Mouse (Mus musculus) heart, postnatal 14 days (tissue): ENCODE results near the gene Tnfrsf8. TPM values are rescaled to one million over a fixed set of nuclear protein-coding genes. Genes with fewer than 3 reads are reported as not detected.
"Not testable (repeated sequence)": the region's sequence is repeated elsewhere in the genome, so short reads cannot be mapped to it uniquely, and the experiment has no call there.

ENCODE experiments used
- DNase-seq, 2 experiments: peaks; one replicate each; pipeline ENCODE4 v3.0.0; 2021 to 2022
- intact Hi-C: fragments of 180-260 bp; cut with DNase I; formaldehyde crosslinking; loops from one replicate; pipeline ENCODE4 v1.15.1; 2025
- total RNA-seq, 2 experiments: library from RNA; stranded (reverse); gene quantifications; 2 replicates each; pipeline ENCODE4 v1.2.3; 2021

The Tnfrsf8 gene
- total RNA-seq, 2 experiments from 2014 or later: 0.17 to 0.19 TPM

- intact Hi-C loops: no loop called here
- DNase-seq: no peak
Measured at GRCm38 (mm10) chr4:145312530-145312929, 2.4 kb downstream of the Tnfrsf8 start.

- intact Hi-C loops: no loop called here
- no peak for DNase-seq
Measured at GRCm38 (mm10) chr4:145310859-145311258, 4.1 kb downstream of the Tnfrsf8 start.

GRCm38 (mm10) chr4:145306422-145306821 lies 8.5 kb downstream of the Tnfrsf8 start:
- intact Hi-C loops: no loop called here
- DNase-seq: no peak

- intact Hi-C loops, DNase-seq: not testable (repeated sequence)
Measured at GRCm38 (mm10) chr4:145305661-145306362, 9.2 kb downstream of the Tnfrsf8 start.

GRCm38 (mm10) chr4:145304109-145304508 lies 10.9 kb downstream of the Tnfrsf8 start:
- no peak for DNase-seq
- intact Hi-C loops: no loop called here

GRCm38 (mm10) chr4:145302106-145302505 lies 12.9 kb downstream of the Tnfrsf8 start:
- DNase-seq: no peak
- intact Hi-C loops: no loop called here

- DNase-seq: no peak
- intact Hi-C loops: no loop called here
Measured at GRCm38 (mm10) chr4:145300210-145300927, 14.6 kb downstream of the Tnfrsf8 start.

GRCm38 (mm10) chr4:145299355-145299754 lies 15.6 kb downstream of the Tnfrsf8 start:
- no peak for DNase-seq
- intact Hi-C loops: loop anchor here (5.0 kb wide), 1 partner anchor 532 kb away; no protein-coding TSS in a partner anchor

- intact Hi-C loops: loop anchor here (5.0 kb wide), 1 partner anchor 532 kb away; no protein-coding TSS in a partner anchor
- no peak for DNase-seq
Measured at GRCm38 (mm10) chr4:145298846-145299245, 16.1 kb downstream of the Tnfrsf8 start.

- peak; percentile 71 to 82 for DNase-seq
- intact Hi-C loops: loop anchor here (1.0 to 5.0 kb wide), 2 partner anchors 139 to 528 kb away; no protein-coding TSS in a partner anchor
Measured at GRCm38 (mm10) chr4:145295589-145296300, 19.2 kb downstream of the Tnfrsf8 start.

- DNase-seq: no peak
- intact Hi-C loops: loop anchor here (5.0 kb wide), 1 partner anchor 402 kb away; the partner anchor contains the start of gene Dhrs3
Measured at GRCm38 (mm10) chr4:145294588-145294987, 20.4 kb downstream of the Tnfrsf8 start.

GRCm38 (mm10) chr4:145286369-145287120 lies 28.4 kb downstream of the Tnfrsf8 start:
- intact Hi-C loops: loop anchor here (1.0 to 2.0 kb wide), 2 partner anchors 72 to 130 kb away; no protein-coding TSS in a partner anchor
- peak; percentile 70 to 85 for DNase-seq

- DNase-seq: no peak
- intact Hi-C loops: no loop called here
Measured at GRCm38 (mm10) chr4:145284675-145285074, 30.3 kb downstream of the Tnfrsf8 start.

- intact Hi-C loops: no loop called here
Measured at GRCm38 (mm10) chr4:145283441-145283840, 31.5 kb downstream of the Tnfrsf8 start.

GRCm38 (mm10) chr4:145280966-145281365 lies 34.0 kb downstream of the Tnfrsf8 start:
- intact Hi-C loops: no loop called here
- no peak for DNase-seq

More at GRCm38 (mm10) chr4:145283441-145283840, 31.5 kb downstream of the Tnfrsf8 start:
- DNase-seq: no peak

GRCm38 (mm10) chr4:145278724-145279370 lies 36.1 kb downstream of the Tnfrsf8 start:
- intact Hi-C loops: no loop called here

GRCm38 (mm10) chr4:145278231-145278630 lies 36.7 kb downstream of the Tnfrsf8 start:
- intact Hi-C loops: no loop called here
- no peak for DNase-seq

More at GRCm38 (mm10) chr4:145278724-145279370, 36.1 kb downstream of the Tnfrsf8 start:
- DNase-seq: no peak

GRCm38 (mm10) chr4:145276368-145277249 lies 38.4 kb downstream of the Tnfrsf8 start:
- no peak for DNase-seq
- intact Hi-C loops: no loop called here
